Mouse (Mus musculus) right cerebral cortex, adult 18-20 months (tissue): ENCODE data around the gene Gnat1.
A peak's percentile ranks its signal among the peaks of the same experiment; 100 is the strongest.

Experiments
- DNase-seq: peaks from one replicate; pipeline ENCODE4 v3.0.0; 2022; ENCODE audit warnings: mixed read lengths

The Gnat1 gene

GRCm38 (mm10) chr9:107679501-107679900 is at the start of gene Gnat1:
Gene Gnat1, minus strand, starts transcription at chr9:107679712.
- DNase-seq, result no peak

GRCm38 (mm10) chr9:107728919-107729670 is 49.6 kb upstream of the Gnat1 start:
- DNase-seq, result no peak

- no peak for DNase-seq
These were observed 47.5 kb upstream of the Gnat1 start for GRCm38 (mm10) chr9:107727041-107727440.

GRCm38 (mm10) chr9:107724796-107725195 is 45.3 kb upstream of the Gnat1 start:
- no peak for DNase-seq

GRCm38 (mm10) chr9:107723794-107724531 is 44.5 kb upstream of the Gnat1 start:
- no peak for DNase-seq

GRCm38 (mm10) chr9:107723292-107723691 is 43.8 kb upstream of the Gnat1 start:
- no peak for DNase-seq

- no peak for DNase-seq
These were observed 39.4 kb upstream of the Gnat1 start for GRCm38 (mm10) chr9:107718781-107719540.

GRCm38 (mm10) chr9:107716951-107717350 is 37.4 kb upstream of the Gnat1 start:
- DNase-seq, result no peak

- DNase-seq, result no peak
These were observed 36.1 kb upstream of the Gnat1 start for GRCm38 (mm10) chr9:107715632-107716031.

- no peak for DNase-seq
These were observed 34.9 kb upstream of the Gnat1 start for GRCm38 (mm10) chr9:107714221-107714952.

- DNase-seq, result peak; percentile 64
These were observed 30.4 kb upstream of the Gnat1 start, which contains the start of gene Sema3f for GRCm38 (mm10) chr9:107709697-107710483. Gene Sema3f, minus strand, starts transcription at chr9:107710475.

GRCm38 (mm10) chr9:107709096-107709696 is 29.7 kb upstream of the Gnat1 start:
- no peak for DNase-seq

GRCm38 (mm10) chr9:107708439-107709095 is 29.1 kb upstream of the Gnat1 start:
- no peak for DNase-seq

GRCm38 (mm10) chr9:107707701-107708438 is 28.4 kb upstream of the Gnat1 start:
- DNase-seq, result peak; percentile 14

- DNase-seq, result no peak
These were observed 27.3 kb upstream of the Gnat1 start for GRCm38 (mm10) chr9:107706781-107707211.

- DNase-seq, result peak; percentile 26
These were observed 24.0 kb upstream of the Gnat1 start for GRCm38 (mm10) chr9:107703337-107704122.

- DNase-seq, result no peak
These were observed 23.2 kb upstream of the Gnat1 start for GRCm38 (mm10) chr9:107702606-107703185.

GRCm38 (mm10) chr9:107701594-107701993 is 22.1 kb upstream of the Gnat1 start:
- DNase-seq, result peak; percentile 81

- peak; percentile 71 for DNase-seq
These were observed 20.6 kb upstream of the Gnat1 start for GRCm38 (mm10) chr9:107700114-107700571.
